Mouse (Mus musculus) gastrocnemius, adult 18-20 months (tissue): ENCODE measurements at regions not wholly inside any gene's neighbourhood (a gene's known extent, or its start where the extent isn't known, plus 50 kb on each side); places are given as distances from the start of the nearest gene placed in this dataset.

Experiments
- DNase-seq: peaks from one replicate; pipeline ENCODE4 v3.0.0; 2021; ENCODE audit warnings: low spot score

DNA sequence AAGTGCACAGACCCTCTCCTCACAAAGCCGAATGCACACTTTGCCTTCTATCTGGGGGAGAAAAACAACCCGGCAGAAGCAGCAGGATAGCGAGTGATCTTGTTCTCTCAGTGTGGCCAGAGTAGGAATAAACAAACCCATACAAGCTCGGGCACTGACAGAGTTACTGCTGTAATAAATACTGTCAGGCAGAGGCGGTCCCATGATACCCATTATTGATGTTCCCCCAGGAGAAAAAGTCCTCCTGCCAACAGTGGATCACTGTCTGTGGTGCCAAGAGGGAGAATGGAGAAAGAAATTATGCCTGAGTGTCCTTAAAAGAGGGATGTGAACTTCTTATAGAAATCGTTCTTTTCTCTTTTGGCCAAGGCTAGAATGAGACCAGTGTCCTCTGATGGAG lies 200.2 kb downstream of the Adra2a start:
- no peak for DNase-seq

DNA sequence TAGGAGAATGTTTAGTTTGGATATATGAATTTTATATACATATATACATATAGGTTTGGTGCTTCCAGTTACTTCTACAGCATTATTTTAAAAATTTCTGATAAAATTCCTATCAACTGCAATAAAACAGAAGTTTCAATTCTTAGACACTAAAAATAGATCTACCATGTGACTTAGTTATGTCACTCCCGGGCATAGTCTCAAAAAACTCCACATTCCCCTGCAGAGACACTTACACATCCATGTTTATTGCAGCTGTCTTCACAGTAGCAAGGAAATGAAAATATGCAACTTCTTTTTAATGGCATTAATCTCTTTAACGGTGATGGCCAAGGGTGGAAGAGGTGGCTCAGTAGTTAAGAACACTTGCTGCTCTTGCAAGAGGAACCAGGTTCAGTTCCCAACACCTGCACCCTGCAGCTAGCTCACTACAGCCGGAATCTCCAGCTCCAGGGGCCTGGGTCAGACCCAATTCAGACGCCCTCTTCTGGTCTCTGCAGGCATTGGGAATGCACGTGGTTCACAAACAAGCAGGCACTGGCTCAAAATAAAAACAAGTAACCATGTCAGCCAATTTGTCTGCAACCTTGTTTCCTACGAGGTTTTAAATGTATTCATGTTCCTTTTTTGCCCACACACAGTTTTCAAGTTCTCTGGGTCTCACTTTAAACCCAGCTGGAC lies 204.4 kb downstream of the Adra2a start:
- peak; percentile 12 for DNase-seq

DNA sequence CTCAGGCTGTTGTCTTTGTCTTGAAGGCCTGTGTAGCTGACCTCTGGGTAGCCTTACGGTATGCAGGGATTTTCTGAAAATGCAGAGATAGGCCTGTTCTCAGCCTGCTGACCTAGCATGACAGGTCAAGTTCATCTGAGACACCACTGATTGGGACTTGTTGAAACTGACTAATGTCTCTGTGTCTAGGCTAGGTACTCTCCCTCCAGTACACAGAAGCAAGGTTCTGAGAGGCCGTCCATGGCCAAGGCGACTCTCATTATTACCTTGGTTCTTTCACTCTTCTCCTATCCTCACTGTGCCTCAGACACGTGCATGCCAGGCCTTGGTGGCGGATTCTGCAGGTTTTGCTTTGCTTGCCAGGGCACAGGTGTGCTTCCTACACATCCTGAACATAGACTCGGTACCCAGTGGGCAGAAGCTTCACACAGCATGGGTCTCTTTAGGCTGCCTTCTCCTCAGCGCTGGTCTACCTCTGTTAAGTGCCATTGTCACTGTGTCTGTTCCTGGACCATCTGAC lies 208.3 kb downstream of the Adra2a start:
- DNase-seq, result no peak

DNA sequence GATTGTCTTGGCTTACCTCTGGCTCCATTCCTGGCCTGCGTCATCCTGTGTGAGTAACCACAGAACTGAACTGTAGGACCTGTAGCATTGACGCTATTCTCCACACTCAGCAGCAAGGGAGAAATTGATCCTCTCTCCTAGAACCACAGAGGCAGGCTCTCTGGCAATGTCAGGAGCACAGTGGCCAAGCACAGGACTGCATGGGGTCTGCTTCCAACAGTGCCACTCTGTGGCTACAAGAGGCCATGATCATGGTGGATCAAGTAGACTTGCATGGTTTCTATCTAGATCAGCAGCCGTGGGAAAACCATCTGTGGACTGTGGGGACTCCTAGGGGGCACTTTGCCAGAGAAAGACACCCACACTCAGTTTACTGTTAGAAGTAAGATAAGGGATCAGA lies 213.9 kb downstream of the Adra2a start:
- DNase-seq, result no peak

DNA sequence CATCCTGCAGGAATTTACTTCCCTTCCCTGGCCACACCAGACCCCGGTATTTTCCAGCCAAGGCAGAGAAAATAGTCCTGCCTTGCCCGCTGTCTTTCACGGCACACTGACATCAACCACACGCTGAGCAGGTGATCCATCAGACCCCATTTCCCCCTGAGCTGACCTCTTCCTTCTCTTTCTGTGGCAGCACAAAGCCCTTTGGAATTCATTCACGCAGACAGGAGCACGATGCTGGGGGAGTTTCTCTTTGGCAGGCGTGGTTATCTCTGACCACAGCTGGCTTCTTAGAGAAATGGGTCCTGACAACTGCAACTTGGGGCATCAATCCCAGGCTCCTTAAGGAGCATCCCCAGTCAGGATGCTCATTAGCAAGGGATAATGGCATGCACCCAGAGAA lies 215.2 kb downstream of the Adra2a start:
- no peak for DNase-seq

DNA sequence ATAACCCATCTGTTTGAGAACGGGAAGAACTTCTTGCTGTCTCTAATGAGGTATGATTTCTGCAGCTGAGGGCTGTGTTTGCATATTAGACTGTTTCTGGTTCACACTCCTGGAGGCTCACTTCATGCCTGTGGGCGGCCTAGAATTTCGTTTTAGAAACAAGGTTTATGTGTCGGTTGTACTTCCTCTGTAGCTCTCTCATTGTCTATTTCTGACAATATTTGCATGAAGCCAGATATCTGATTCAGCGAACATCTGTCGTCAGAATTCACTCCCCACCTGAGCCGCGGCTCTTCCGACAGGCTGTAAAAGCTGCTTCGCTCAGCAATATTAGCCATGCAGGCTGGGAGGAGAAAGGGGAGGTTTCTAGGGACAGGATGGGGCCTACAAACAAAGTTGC lies 233.4 kb downstream of the Adra2a start:
- no peak for DNase-seq

DNA sequence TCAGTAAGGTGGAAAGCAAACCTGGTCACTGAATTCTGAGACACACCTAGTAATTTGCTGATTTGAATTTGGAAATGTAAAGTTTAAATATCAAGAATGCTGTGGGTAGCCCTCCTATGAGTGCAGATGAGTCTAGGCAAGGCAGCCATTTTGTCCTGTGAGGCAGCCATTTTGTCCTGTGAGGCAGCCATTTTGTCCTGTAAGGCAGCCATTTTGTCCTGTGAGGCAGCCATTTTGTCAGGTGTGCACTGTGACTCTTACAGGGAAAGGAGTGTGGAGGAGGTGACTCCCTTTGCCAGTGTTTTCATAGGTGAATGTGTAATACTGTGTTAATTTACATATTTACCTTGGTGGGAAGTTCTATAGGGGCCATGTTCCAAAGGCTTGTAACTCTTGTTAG lies 241.5 kb downstream of the Adra2a start:
- DNase-seq, result no peak

DNA sequence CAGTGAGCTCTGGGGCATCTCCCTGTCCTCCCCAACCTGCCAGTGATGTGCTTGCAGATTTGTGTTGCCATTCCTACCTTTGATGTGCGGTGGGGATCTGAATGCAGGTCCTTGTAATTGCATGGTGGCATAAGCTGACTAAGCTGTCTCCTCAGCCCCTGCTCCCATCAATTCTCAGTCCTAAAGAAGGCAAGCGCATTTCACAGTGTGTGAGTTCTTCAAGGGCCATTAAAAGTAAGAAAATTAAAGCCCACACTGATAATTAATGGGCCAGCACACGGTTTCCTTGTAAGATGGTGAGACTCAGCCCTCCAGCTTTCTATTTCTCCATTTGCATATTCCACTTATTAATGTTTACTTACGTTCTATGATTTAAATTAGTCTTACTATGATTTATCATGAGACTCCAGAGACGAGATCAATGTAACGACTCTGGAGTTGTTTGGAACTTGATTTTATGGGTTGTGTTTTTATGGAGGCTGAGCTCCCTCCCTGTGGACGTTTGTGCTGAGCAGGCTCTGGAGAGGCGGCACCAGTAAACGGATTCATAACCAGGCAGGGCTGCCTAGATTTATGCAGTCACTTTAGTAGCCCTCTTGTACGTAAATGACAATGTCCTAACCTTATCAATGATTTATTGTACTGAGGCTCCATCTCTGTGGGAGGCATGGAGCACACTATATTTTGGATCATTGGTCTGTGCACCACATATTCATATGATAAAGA lies 253.9 kb downstream of the Adra2a start:
- DNase-seq, result no peak

DNA sequence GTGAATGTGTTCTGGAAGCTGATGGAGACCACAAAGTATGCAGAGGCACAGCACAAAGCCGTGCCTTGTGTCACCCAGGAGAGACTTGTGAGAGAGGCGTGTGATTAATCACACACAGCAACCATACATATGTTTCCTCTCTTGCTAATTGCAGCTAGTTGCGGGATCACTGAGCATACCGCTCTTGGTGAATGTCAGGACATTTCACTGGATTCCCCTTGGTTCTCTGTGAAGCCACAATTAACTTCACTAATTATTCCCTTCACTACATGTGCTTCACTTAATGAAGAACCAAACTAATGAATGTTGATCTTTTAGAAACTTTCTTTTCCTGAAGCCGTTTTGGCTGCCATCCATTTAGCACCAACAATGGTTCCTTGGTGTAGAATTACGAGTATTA lies 267.3 kb downstream of the Adra2a start:
- DNase-seq, result no peak

DNA sequence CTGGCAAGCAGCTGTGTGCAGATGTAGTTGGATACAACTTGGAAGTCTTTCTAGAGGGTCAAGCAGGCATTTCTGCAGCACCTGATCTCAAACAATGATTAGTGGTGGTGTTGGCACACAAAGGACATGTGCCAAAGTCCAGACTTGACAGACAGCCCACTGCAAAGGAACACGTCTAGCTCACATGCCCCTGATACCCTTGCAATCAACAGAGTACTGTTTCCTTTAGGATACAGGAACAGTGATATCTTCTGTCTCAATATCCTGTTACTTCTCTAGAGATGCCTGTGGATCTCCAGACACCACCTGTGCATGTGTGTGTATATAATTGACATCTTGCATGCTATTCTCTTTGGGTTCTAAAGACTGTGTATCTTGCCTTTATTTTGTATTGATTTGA lies 267.8 kb downstream of the Adra2a start:
- no peak for DNase-seq

DNA sequence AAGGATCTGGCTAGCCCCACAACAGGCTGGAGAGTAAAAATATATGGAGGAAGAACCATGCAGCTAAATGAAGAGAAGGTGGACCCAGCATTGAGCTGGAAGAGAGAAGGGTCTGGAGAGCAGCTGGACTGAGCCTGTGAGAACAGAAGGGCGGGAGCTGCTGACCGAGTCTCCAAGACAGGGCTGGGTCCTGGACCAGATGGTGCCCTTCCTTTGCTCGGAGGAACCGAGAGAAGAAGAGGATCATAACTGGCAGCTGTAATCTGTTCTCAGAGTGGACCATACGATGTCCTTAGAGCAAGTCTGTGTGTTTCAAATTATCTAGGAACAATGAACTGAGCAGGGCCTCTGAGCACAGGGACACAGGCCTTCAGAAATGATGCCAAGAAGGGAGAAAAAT lies 279.3 kb downstream of the Adra2a start:
- DNase-seq, result no peak

DNA sequence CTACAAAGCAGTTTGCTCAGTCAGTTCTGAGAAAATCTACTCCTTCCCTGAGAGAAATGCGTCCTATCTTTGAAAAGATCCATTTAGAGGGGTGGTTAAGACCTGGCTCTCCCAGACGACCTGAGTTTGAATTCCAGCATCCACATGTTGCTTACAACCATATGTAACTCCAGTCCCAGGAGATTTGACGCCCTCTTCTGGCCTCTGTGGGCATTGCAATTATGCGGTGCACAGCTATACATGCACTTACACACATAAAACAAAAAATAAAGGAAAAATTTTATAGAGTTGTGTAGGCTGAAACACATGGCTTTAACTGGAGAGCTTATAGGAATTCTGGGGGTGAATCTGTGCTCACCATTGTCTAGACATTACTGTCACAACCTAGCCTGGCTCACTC lies 281.0 kb downstream of the Adra2a start:
- no peak for DNase-seq

DNA sequence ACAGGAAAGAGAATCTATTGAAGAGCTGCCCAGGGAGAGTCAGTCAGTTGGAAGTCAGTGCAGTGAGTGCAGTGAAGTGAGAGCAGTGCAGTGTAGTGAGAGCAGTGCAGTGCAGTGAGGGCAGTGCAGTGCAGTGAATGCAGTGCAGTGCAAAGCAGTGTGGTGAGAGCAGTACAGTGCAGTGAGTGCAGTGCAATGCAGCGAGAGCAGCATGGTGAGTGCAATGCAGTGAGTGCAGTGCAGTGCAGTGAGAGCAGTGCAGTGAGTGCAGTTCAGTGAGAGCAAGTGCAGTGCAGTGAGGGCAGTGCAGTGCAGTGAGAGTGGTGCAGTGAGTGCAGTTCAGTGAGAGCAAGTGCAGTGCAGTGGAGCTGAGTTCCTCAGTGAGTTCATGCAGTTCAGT lies 288.2 kb downstream of the Adra2a start:
- no peak for DNase-seq

DNA sequence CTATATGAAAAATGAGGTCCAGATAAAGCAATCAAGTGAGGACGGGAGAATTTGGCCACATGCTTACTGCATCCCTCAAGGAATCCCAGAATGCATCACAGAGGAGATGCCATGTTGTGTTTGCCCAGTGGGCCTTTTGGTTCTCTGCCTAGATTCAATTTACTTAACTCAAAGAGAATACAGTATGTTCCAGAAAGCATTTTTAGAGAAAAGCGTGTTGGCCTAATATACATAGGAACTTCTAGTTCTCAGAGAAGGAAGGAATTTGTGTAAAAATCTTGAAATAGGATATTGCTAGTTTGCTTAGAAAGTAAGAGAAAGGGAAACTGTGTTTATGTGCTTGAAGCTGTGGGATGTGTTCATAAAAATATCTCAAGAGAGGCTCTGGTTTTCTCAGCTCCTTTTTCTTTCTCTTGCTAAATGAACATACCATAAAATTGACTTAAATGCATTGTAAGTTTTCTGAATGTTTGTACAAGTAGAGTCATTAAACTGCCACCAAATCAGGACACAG lies 296.9 kb downstream of the Adra2a start:
- no peak for DNase-seq

DNA sequence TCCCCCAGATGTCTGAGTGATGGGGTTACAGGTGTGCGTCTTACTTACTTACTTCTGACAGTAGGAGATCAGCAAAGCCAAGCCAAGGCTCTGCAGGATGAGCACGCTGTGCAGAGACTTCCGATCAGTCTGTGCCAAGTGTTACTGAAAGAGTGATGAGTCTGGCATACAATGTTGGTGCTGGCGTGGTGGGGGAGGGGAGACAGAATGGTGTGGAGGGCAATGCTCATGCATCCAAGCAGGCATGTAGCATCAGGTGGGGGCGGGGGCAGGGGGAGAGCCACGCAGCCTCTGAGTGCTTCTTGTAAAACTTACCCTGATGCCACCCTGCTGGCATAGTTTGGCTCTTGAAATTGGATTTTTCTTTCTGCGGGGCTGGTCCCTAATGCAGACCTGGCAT lies 315.8 kb downstream of the Adra2a start:
- no peak for DNase-seq

DNA sequence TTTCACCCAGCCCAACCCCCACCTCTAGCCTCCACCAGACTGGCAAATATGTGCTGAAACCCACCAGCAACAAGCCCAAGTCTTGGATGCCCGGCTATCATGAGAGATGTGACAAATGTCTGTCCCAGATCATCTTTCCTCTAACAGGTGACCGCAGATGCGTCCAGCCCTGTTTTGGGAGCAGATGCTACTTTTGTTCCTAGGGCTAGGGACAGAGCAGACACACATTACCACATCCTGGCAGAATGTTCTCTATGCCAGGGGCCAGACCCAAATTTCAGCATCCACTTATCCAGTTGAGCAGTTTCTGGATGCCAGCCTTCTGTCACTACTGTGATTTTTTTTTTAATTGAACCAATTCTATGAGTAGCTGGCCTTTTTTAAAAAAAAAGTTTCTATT lies 316.7 kb downstream of the Adra2a start:
- DNase-seq, result no peak

DNA sequence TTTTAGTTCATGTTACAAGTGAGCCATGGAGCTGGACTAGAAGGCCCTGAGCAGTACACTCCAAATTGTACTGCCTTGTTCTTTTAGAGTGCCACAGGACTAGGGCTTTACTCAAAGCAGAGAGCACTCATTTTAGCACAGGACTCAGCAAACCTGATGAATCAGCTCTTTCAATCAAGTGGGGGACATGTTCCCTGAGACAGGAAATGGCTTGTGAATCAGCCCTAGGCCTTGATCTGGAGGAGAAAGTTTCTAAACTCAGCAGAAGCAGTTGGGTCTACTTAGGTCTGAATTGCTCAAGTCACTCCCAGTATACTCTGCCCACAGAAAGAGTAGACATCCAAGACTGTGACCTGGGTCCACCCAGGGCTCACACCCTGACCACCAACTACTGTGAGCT lies 341.1 kb downstream of the Adra2a start:
- DNase-seq, result no peak

DNA sequence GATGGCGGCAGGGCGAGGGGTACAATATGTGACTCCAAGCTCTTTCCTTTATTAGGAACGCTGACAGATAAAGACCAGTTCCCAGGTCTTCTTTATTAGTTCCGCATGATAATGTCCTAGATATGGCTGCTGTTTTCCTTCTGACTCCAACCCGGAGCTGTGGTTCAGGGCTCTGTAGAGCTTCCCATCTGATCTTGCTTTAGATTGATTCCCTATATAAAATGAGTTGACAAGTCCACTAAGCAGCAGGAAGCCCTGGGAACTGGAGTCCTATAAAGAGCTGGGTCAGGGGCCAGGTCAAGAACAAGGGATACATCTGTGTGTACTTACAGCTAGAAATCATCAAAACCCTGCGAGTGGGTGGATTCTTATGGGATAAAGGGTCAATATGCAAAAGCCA lies 347.5 kb downstream of the Adra2a start:
- no peak for DNase-seq

DNA sequence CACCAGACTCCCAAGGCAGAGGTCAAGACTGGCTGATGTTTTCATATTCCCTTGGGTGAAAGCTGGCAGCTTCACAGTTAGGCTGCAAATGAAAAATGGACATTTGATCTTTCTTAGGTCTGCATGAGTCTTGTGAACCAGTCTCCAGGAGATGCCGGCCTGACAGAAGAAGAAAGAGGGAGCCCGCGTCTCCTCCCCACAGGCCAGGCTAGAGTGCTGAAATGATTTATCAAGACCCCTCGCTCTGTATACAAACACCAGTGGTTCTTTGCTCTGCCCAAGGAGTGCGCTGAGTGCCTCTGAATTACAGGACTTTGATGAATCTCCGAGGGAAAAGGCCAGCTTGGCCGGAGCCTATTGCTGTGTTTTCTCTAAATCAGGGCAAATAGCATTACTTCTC lies 355.7 kb downstream of the Adra2a start:
- DNase-seq, result no peak

DNA sequence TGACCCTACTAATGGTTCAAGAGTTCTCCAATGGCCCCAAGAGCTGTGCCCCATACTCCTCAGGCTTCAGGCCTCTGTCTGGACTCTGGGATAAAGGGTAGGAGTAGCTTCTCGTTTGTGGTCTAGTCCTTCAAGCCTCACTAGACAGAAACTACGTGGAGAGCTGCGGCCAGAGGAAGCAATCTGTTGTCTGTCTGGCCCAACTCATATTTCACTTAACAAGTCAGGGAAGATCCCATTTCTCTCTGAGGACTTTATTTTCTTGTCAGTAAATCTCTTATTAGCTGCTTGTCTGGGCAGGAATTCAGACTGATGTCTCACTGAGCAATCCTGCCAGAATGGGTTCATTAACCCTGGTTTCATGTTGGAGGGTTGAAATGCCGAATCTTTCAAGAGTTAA lies 364.0 kb downstream of the Adra2a start:
- no peak for DNase-seq

DNA sequence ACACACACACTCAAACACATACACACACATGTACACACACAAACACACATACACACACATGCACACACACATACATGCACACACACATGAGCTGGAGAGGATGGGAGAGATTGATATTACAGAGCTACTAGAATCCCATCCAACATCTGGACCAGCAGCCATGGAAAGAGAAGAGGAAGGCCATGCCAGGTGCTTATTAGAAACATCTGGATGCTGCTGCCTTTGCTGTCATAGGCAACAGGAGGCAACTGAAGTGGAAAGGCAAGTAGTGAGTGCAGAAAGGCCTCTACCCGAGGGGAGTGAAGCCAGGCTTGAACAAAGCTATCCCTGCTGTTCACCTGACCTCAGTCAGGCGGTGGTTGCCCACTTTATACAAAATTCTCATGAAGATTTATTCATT lies 385.1 kb downstream of the Adra2a start:
- no peak for DNase-seq

DNA sequence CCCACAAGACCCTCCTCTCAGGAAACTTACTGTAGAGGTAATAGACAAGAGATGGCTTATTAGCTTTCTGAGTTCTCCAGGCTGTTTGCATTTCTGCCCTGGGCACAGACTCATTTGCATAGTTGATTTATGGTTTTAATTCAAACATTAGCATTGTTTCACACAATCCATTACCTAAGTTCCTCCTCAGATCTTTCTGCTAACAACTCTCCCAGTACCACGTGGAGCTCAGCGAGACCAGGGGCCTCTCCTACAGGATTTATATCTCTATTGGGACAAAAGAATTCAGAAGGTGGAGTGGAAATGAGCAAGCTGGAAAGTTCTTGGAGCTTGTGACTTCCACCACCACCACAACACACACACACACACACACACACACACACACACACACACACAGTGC lies 396.8 kb downstream of the Adra2a start:
- no peak for DNase-seq
